Mouse (Mus musculus): ENCODE measurements around the gene Mrpl33. TPM values are rescaled to one million over a fixed set of nuclear protein-coding genes. Genes with fewer than 3 reads are reported as not detected.

Mrpl33 gene
- polyA plus RNA-seq, 1 experiment: 81.9 TPM

DNA sequence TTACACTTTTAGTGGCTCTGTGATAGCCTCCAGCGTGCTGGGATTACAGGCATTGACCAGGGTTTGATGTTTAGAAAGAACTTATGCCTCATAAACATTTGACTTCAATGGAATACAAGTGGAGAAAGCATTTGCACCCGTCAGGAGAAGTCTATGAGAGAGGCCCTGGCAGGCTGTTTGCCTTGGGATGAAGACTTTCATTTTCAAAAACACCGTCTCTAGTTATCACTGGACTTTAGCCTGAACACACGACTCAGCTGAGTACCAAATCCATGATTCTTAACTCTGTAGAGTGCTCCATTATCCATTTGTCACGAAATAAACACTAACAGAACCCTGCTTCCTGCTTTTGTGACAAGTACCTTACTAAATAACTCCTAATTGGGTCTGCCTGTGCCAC, 73.2 kb downstream of the Mrpl33 start:
- Histone ChIP-seq H3K27me3 (ENCODE audit: control insufficient read depth, insufficient read depth, low read length) (no peaks in the 10 kb centered on the region), H3K4me3 (replicated peaks; ENCODE audit: insufficient read depth, low read depth, low read length) (no peak overlapping the region), H3K27ac (ENCODE audit: insufficient read depth, low read length) (no peak overlapping the region), H3K4me1 (ENCODE audit: control insufficient read depth, insufficient read depth, low read length) (no peaks in the 10 kb centered on the region)
- no peak for DNase-seq
- 84% methylated on average over 5 of the region's 5 CpGs for whole genome bisulfite sequencing
- TF ChIP-seq CTCF (IDR thresholded peaks at IDR 0.05; ENCODE audit: borderline replicate concordance, insufficient read depth, low read depth, low read length) (no peak), POLR2A (IDR thresholded peaks at IDR 0.05; ENCODE audit: borderline replicate concordance, insufficient read depth, low read length) (no peak)

DNA sequence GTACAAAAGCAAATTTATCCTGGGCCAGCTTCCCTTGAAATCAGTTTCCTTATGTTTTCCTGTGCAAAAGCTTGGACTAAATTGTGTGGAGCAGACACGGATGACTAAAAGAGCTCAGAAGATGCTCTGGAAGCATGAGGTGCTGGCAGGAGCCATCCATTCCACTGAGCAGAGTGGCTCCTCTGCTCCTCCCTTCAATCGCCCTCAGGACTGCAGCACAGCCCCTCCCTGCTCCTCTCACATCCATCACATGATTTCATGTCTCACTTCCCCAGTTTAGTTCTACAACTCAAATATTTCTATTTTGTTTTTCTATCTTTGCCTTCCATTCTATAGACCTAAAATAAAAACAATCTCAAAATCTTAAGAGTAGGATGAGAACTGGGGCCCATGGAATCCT, 74.4 kb downstream of the Mrpl33 start:
- no peak for DNase-seq
- Histone ChIP-seq H3K4me3 (replicated peaks; ENCODE audit: insufficient read depth, low read depth, low read length) (no peak overlapping the region), H3K4me1 (ENCODE audit: control insufficient read depth, insufficient read depth, low read length) (no peaks in the 10 kb centered on the region), H3K27ac (ENCODE audit: insufficient read depth, low read length) (no peak overlapping the region), H3K27me3 (ENCODE audit: control insufficient read depth, insufficient read depth, low read length) (no peaks in the 10 kb centered on the region)
- TF ChIP-seq CTCF (IDR thresholded peaks at IDR 0.05; ENCODE audit: borderline replicate concordance, insufficient read depth, low read depth, low read length) (no peak), POLR2A (IDR thresholded peaks at IDR 0.05; ENCODE audit: borderline replicate concordance, insufficient read depth, low read length) (no peak)
- 62% methylated on average over 2 of the region's 2 CpGs for WGBS

DNA sequence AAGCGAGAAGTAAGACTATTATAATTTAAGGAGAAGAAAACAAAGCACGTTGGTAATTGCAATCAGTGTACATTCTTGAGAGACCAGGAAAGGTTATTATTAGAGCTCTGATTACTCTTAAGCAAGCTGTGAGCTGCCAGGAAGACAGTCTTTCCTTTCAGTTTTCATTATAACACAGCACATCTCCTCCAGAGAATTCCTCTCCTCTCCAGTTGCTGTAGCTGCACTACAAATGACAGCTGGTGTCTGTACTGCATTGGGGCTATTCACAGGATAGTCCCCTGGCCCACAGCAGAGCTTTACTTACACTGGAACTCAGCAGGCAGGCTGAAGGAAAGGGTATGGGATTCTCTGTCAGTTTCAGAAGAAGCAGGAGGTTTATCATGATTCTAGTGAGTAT, 76.7 kb downstream of the Mrpl33 start:
- TF ChIP-seq POLR2A (IDR thresholded peaks at IDR 0.05; ENCODE audit: borderline replicate concordance, insufficient read depth, low read length) (no peak), CTCF (IDR thresholded peaks at IDR 0.05; ENCODE audit: borderline replicate concordance, insufficient read depth, low read depth, low read length) (no peak)
- WGBS: 57% methylated on average over 2 of the region's 2 CpGs
- Histone ChIP-seq H3K27me3 (ENCODE audit: control insufficient read depth, insufficient read depth, low read length) (no peaks in the 10 kb centered on the region), H3K27ac (ENCODE audit: insufficient read depth, low read length) (no peak overlapping the region), H3K4me1 (ENCODE audit: control insufficient read depth, insufficient read depth, low read length) (no peaks in the 10 kb centered on the region), H3K4me3 (replicated peaks; ENCODE audit: insufficient read depth, low read depth, low read length) (no peak overlapping the region)
- DNase-seq: no peak

DNA sequence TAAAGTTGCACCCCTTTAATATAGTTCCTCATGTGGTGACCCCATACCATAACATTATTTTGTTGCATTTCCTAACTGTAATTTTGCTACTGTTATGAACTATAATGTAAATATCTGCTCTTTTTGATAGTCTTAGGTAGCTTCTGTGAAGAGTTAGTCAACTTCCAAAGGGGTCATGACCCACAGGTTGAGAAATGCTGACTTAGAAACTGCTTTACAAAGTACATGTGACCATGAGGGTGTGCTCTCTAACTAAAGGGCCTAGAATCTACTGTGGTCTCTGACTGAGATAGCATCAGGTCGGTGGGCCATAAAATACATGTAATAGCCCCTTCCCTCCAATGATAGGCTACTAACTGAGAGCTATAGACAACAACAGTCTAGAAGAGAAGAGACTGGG, 81.3 kb downstream of the Mrpl33 start:
- no peaks in the 10 kb centered on the region for H3K4me1 ChIP-seq (ENCODE audit: control insufficient read depth, insufficient read depth, low read length)
- no peak overlapping the region for H3K27ac ChIP-seq (ENCODE audit: insufficient read depth, low read length)
- DNase-seq: no peak
- no peaks in the 10 kb centered on the region for H3K27me3 ChIP-seq (ENCODE audit: control insufficient read depth, insufficient read depth, low read length)
- no peak for TF ChIP-seq POLR2A (IDR thresholded peaks at IDR 0.05; ENCODE audit: borderline replicate concordance, insufficient read depth, low read length)
- TF ChIP-seq CTCF (IDR thresholded peaks at IDR 0.05; ENCODE audit: borderline replicate concordance, insufficient read depth, low read depth, low read length): no peak
- 88% methylated on average over 1 of the region's 1 CpGs for WGBS
- no peak overlapping the region for H3K4me3 ChIP-seq (replicated peaks; ENCODE audit: insufficient read depth, low read depth, low read length)

DNA sequence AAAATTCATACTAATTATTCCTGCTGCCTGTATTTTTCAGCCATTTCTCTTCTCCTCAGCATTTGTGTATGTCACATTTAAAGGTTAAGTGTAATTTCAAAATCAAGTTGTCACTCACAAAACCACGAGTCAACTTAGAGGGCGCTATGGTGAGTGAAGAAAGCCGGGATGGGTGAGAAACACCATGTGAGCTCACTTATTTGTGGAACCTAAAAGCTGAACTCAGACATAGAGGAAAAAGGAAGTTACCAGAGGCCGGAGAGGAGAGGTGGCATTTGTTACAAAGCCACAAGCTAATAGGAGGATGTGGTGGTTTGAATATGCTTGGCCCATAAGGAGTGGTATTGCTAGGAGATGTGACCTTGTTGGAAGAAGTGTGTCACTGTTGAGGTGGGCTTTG, 83.4 kb downstream of the Mrpl33 start:
- WGBS: 84% methylated on average over 4 of the region's 4 CpGs
- Histone ChIP-seq H3K4me1 (ENCODE audit: control insufficient read depth, insufficient read depth, low read length) (no peaks in the 10 kb centered on the region), H3K4me3 (replicated peaks; ENCODE audit: insufficient read depth, low read depth, low read length) (no peak overlapping the region), H3K27me3 (ENCODE audit: control insufficient read depth, insufficient read depth, low read length) (no peaks in the 10 kb centered on the region), H3K27ac (ENCODE audit: insufficient read depth, low read length) (no peak overlapping the region)
- no peak for DNase-seq
- TF ChIP-seq CTCF (IDR thresholded peaks at IDR 0.05; ENCODE audit: borderline replicate concordance, insufficient read depth, low read depth, low read length) (no peak), POLR2A (IDR thresholded peaks at IDR 0.05; ENCODE audit: borderline replicate concordance, insufficient read depth, low read length) (no peak)

DNA sequence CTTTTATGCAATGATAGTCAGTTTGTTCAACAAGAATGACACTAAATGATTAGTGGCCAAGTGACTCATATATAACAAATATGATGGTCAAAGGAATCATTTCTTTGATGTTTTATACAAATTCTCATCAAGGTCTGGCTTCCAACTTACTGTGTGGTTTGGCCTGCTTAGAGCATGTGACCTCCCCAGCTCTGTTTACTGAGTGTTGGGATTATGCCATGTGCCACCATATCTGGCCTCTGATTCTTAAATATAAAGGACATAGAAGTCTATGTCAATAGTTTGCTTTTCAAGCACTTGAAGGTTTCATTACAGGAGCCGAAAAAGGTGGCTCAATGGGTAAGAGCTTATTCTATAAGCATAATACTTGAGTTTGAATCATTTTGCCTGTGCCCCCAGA, 85.6 kb downstream of the Mrpl33 start:
- 92% methylated on average over 1 of the region's 1 CpGs for WGBS
- TF ChIP-seq CTCF (IDR thresholded peaks at IDR 0.05; ENCODE audit: borderline replicate concordance, insufficient read depth, low read depth, low read length) (no peak), POLR2A (IDR thresholded peaks at IDR 0.05; ENCODE audit: borderline replicate concordance, insufficient read depth, low read length) (no peak)
- H3K27me3 ChIP-seq (ENCODE audit: control insufficient read depth, insufficient read depth, low read length): no peaks in the 10 kb centered on the region
- DNase-seq: no peak
- no peak overlapping the region for H3K27ac ChIP-seq (ENCODE audit: insufficient read depth, low read length)
- no peaks in the 10 kb centered on the region for H3K4me1 ChIP-seq (ENCODE audit: control insufficient read depth, insufficient read depth, low read length)
- H3K4me3 ChIP-seq (replicated peaks; ENCODE audit: insufficient read depth, low read depth, low read length): no peak overlapping the region

DNA sequence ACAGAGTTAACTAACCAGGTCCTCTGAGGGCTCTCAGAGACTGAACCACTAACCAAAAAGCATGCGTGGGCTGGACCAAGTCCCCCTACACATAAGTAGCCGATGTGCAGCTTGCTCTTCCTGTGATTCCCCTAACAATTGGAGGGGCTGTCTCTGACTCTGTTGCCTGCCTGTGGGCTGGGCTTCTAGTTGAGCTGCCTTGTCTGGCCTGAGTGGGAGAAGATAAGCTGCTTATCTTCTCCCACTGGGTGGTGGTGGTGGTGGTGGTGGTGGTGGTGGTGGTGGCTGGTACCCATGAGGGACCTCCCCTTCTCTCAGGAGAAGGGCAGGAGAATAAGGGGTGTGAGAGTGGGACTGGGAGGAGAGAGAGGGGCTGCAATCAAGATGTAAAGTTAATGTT, 89.3 kb downstream of the Mrpl33 start:
- H3K4me1 ChIP-seq (ENCODE audit: control insufficient read depth, insufficient read depth, low read length): no peaks in the 10 kb centered on the region
- DNase-seq: no peak
- 75% methylated on average over 2 of the region's 2 CpGs for WGBS
- H3K27me3 ChIP-seq (ENCODE audit: control insufficient read depth, insufficient read depth, low read length): no peaks in the 10 kb centered on the region
- TF ChIP-seq CTCF (IDR thresholded peaks at IDR 0.05; ENCODE audit: borderline replicate concordance, insufficient read depth, low read depth, low read length) (no peak), POLR2A (IDR thresholded peaks at IDR 0.05; ENCODE audit: borderline replicate concordance, insufficient read depth, low read length) (no peak)
- H3K4me3 ChIP-seq (replicated peaks; ENCODE audit: insufficient read depth, low read depth, low read length): no peak overlapping the region
- no peak overlapping the region for H3K27ac ChIP-seq (ENCODE audit: insufficient read depth, low read length)

DNA sequence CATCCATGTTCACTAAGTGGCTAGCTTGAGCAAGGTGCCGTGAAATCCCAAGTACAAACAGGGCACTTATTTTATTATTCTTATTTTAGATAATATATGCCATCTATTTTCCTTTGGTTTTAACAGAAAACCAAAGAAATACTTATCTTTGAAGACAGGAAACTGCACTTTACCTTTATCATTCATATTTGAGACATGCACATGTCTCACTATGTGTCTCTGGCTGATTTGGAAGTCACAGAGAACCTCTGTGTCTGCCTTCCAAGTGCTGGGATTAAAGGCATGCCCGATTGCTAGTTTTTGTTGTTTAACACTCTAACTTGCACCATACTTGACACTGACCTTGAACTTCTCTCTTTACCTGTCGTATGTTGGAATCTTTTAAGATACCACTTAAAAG, 91.2 kb downstream of the Mrpl33 start:
- no peak for DNase-seq
- H3K4me1 ChIP-seq (ENCODE audit: control insufficient read depth, insufficient read depth, low read length): no peaks in the 10 kb centered on the region
- no peak for TF ChIP-seq POLR2A (IDR thresholded peaks at IDR 0.05; ENCODE audit: borderline replicate concordance, insufficient read depth, low read length)
- no peak for TF ChIP-seq CTCF (IDR thresholded peaks at IDR 0.05; ENCODE audit: borderline replicate concordance, insufficient read depth, low read depth, low read length)
- no peak overlapping the region for H3K27ac ChIP-seq (ENCODE audit: insufficient read depth, low read length)
- no peaks in the 10 kb centered on the region for H3K27me3 ChIP-seq (ENCODE audit: control insufficient read depth, insufficient read depth, low read length)
- WGBS: 90% methylated on average over 3 of the region's 3 CpGs
- no peak overlapping the region for H3K4me3 ChIP-seq (replicated peaks; ENCODE audit: insufficient read depth, low read depth, low read length)
